Mouse (Mus musculus): ENCODE measurements around the gene Lrrc59. TPM values are rescaled to one million over a fixed set of nuclear protein-coding genes. Genes with fewer than 3 reads are reported as not detected.
A peak's percentile ranks its signal among the peaks of the same experiment; 100 is the strongest.

The Lrrc59 gene
- polyA plus RNA-seq, 1 experiment from 2014 or later: 251 TPM

DNA sequence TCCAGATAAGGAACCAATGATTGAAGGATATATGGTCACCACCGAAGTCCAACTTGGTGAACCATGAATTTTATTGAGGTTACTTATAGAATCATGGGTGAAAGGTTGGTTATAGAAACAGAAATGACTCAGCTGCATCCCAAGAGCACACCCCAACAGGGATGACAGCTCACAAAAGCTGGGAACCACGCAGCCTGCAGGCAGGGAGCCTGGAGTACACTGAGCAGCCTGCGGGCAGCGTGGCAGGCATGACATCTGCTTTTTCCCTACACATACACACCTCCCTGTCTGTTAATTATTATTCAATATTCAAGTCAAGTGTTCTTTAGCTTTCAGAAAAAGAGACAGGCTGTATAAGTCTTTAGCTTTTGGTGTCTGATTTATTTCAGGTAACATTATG, 15.0 kb upstream of the Lrrc59 start:
- Histone ChIP-seq H3K36me3 (no peaks in the 10 kb centered on the region), H3K27ac (no peak overlapping the region), H3K27me3 (ENCODE audit: insufficient read depth, poor library complexity, severe bottlenecking) (peaks cover 7% of the 10 kb centered on the region; the same call in 1 of the 2 replicates), H3K9me3 (no peaks in the 10 kb centered on the region), H3K4me3 (no peak overlapping the region), H3K4me1 (no peaks in the 10 kb centered on the region)
- DNase-seq (ENCODE audit: low spot score): no peak
- WGBS: 79% methylated on average over 4 of the region's 4 CpGs

DNA sequence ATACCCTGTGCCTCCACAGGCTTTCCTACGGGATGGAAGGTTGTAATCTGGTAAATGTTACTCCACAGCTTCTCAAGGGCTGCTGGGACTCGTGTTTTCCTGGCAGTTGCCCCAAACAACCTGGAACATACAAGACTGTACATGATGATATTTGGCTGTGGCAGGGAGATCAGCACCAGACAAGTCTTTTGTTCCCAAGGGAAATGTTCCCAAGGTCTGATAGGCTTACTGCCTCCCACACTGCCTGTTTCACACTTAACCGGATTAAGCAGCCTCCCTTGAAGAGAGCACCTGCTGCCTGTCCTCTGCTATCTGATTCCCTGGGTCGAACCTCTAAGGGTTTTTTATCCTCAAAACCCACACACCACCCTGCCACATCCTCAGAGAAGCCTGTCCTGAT, 14.1 kb upstream of the Lrrc59 start:
- H3K36me3 ChIP-seq: no peaks in the 10 kb centered on the region
- H3K9me3 ChIP-seq: no peaks in the 10 kb centered on the region
- no peak overlapping the region for H3K27ac ChIP-seq
- H3K27me3 ChIP-seq (ENCODE audit: insufficient read depth, poor library complexity, severe bottlenecking): peaks cover 7% of the 10 kb centered on the region; the same call in 1 of the 2 replicates
- no peaks in the 10 kb centered on the region for H3K4me1 ChIP-seq
- no peak overlapping the region for H3K4me3 ChIP-seq
- no peak for DNase-seq (ENCODE audit: low spot score)
- WGBS: 13% methylated on average over 4 of the region's 4 CpGs

DNA sequence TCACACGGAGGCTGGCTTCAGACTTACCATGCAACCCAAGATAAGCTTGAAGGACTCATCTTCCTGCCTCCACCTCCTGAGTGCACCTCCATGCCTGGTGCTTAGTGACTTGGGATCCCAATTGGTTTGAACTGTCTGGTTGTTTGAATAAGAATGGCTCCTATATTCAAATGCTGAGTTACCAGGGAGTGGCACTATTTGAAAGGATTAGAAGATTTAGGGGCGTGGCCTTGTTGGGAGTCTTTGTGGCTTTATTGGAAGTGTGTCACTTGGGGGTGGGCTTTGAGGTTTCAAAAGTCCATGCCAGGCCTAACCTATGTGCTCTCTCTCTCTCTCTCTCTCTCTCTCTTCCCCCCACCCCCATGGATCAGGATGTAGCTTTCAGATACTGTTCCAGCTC, 11.9 kb upstream of the Lrrc59 start:
- no peaks in the 10 kb centered on the region for H3K36me3 ChIP-seq
- H3K4me1 ChIP-seq: no peaks in the 10 kb centered on the region
- H3K9me3 ChIP-seq: no peaks in the 10 kb centered on the region
- DNase-seq (ENCODE audit: low spot score): no peak
- WGBS: 81% methylated on average over 2 of the region's 2 CpGs
- peaks cover 7% of the 10 kb centered on the region; the same call in 1 of the 2 replicates for H3K27me3 ChIP-seq (ENCODE audit: insufficient read depth, poor library complexity, severe bottlenecking)
- no peak overlapping the region for H3K4me3 ChIP-seq
- H3K27ac ChIP-seq: no peak overlapping the region

DNA sequence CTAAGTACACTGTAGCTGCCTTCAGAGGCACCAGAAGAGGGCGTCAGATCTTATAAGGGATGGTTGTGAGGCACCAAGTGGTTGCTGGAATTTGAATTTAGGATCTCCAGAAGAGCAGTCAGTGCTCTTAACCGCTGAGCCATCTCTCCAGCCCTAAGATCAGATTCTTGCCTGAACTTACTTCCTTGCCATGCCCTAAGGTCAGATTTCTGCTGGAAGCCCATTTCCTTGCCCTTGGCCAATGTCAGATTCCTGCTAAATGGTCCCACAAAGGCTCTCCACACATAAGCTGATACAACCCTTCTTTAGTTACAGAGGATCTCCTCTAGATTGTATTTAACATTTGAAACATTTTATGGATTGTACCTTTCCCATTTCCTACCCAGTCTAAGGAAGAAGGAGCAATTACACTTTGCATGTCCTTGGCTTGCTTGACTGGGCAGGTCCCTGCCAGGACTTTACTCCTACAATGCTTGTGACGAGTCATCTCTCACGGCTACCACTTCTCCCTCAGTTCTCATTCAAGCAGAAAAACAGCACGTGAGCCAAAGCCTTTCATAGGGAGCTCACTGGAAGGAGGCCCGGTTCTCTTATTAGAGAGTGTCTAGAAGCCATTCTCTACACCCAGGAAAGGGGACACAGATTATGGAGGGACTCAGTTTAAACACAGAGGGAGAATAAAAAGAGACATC, 8.7 kb upstream of the Lrrc59 start:
- Histone ChIP-seq H3K4me1 (no peaks in the 10 kb centered on the region), H3K9me3 (no peaks in the 10 kb centered on the region), H3K27me3 (ENCODE audit: insufficient read depth, poor library complexity, severe bottlenecking) (no peaks in the 10 kb centered on the region), H3K27ac (no peak overlapping the region), H3K36me3 (no peaks in the 10 kb centered on the region), H3K4me3 (no peak overlapping the region)
- WGBS: 64% methylated on average over 6 of the region's 6 CpGs
- no peak for DNase-seq (ENCODE audit: low spot score)

DNA sequence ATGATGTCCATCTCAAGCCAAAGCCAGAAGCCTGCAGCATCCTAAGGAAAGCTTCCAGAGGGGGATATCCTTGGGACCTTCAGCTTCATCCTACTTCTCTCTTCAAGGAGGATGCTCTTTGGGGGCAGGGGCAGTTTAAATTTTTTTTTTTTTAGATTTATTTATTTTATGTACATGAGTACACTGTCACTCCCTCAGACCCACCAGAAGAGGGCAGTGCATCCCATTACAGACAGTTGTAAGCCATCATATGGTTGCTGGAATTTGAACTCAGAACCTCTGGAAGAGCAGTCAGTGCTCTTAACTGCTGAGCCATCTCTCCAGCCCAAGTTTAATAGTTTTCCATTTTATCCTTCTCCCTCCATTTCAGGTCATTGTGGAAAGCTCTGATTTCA, 8.1 kb upstream of the Lrrc59 start:
- Histone ChIP-seq H3K4me1 (no peaks in the 10 kb centered on the region), H3K4me3 (no peak overlapping the region), H3K27ac (no peak overlapping the region), H3K27me3 (ENCODE audit: insufficient read depth, poor library complexity, severe bottlenecking) (no peaks in the 10 kb centered on the region), H3K36me3 (no peaks in the 10 kb centered on the region), H3K9me3 (no peaks in the 10 kb centered on the region)
- no peak for DNase-seq (ENCODE audit: low spot score)

DNA sequence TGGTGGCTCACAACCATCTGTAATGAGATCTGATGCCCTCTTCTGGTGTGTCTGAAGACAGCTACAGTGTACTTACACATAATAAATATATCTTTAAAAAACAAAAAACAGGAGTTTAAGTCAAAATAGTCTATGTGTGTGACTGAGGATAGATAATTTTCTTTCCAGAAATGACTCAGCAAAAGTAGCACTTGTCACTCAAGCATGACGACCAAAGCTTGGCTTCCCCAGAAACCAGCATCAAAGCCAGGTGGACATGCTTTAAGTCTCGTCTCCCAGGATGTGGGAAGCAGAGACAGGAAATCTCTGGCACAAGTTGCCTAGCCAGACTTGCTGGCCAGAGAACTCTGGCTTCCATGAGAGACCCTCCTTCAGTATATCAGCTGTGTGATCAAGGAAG, 7.4 kb upstream of the Lrrc59 start:
- 72% methylated on average over 2 of the region's 2 CpGs for WGBS
- Histone ChIP-seq H3K27me3 (ENCODE audit: insufficient read depth, poor library complexity, severe bottlenecking) (no peaks in the 10 kb centered on the region), H3K27ac (no peak overlapping the region), H3K4me1 (no peaks in the 10 kb centered on the region), H3K9me3 (no peaks in the 10 kb centered on the region), H3K4me3 (no peak overlapping the region), H3K36me3 (no peaks in the 10 kb centered on the region)
- DNase-seq (ENCODE audit: low spot score): no peak

DNA sequence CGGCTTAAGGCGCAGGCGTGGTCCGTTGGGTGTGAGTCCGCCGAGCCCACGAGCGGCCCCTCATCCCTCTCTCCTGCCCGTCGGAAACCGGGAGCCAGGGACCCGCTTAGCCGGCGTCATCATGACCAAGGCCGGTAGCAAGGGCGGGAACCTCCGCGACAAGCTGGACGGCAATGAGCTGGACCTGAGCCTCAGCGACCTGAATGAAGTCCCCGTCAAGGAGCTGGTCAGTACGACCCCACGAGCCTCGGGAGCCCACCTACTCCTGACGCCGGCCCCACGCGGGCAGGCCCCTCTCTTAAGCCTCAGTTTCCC, 274 bp downstream of the Lrrc59 start:
- no peak for DNase-seq (ENCODE audit: low spot score)
- 0% methylated on average over 28 of the region's 28 CpGs for WGBS
- peak overlapping the region; percentile 92 for H3K27ac ChIP-seq
- no peaks in the 10 kb centered on the region for H3K9me3 ChIP-seq
- H3K4me1 ChIP-seq: peaks cover 7% of the 10 kb centered on the region; the same call in 1 of the 2 replicates
- peak overlapping the region; percentile 98 for H3K4me3 ChIP-seq
- H3K27me3 ChIP-seq (ENCODE audit: insufficient read depth, poor library complexity, severe bottlenecking): no peaks in the 10 kb centered on the region
- H3K36me3 ChIP-seq: peaks cover 37% of the 10 kb centered on the region

DNA sequence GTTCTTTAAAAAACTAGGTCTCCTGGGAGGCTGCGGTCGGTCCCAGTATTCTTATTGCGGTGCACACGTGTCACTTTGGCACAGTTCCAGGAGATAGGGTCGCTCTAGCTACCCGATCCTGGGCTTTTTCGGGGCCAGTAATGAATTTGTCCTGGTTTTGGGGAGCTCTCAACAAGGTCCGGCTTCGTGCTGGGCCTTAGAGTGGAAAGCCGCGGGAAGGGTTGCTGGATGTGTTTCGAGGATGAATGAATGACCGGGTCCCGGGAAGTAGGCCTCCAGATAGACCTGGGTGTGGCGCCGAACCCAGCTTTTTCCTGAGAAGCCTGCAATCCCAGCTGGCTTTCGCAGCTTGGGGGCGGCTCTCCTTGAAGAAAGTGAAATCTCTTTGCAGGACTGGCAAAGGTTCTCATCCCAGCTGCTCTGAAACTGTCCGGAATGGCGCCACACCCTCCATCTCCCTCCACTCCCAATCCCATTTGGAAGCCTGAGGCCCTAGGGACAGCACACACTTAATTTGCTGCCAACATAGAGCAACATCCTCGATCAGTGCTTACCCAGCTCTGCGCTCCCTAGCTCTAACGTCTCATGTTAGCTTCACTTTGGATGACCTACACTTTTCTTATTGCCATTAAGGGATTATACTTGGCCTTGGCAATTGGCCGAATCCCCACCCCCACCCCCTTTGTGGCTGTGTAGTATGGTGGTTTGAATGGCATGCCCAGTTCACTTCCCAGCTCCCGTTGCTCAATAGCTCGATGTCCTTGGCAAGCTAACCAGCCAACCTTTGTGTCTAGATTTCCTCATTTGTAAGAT, 838 bp downstream of the Lrrc59 start:
- 13% methylated on average over 26 of the region's 26 CpGs for WGBS

DNA sequence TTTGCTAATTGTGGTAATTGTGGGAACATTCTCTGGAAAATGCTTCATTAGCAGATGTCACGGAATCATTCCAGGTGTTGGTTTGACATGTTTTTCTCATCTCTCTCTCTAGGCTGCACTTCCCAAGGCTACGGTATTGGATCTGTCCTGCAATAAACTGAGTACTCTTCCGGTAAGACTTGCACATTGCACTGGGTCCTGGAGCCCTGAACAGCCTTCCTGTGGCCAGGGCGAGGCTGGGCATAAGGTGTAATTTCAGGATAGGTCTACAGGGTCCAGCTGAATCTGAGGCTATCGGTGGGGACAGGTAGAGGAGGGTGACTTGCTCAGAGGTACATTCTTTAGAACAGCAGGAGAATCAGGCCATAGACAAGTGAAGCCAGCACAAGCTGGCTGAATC, 2.4 kb downstream of the Lrrc59 start:
- Histone ChIP-seq H3K9me3 (no peaks in the 10 kb centered on the region), H3K27me3 (ENCODE audit: insufficient read depth, poor library complexity, severe bottlenecking) (no peaks in the 10 kb centered on the region), H3K4me1 (peaks cover 7% of the 10 kb centered on the region; the same call in 1 of the 2 replicates), H3K4me3 (no peak overlapping the region), H3K27ac (no peak overlapping the region), H3K36me3 (peaks cover 58% of the 10 kb centered on the region)
- no peak for DNase-seq (ENCODE audit: low spot score)
- WGBS: 94% methylated on average over 5 of the region's 5 CpGs

More for the DNA sequence above, 838 bp downstream of the Lrrc59 start:
- no peaks in the 10 kb centered on the region for H3K9me3 ChIP-seq
- DNase-seq (ENCODE audit: low spot score): no peak
- H3K4me3 ChIP-seq: peak overlapping the region; percentile 98
- peak overlapping the region; percentile 92 for H3K27ac ChIP-seq
- no peaks in the 10 kb centered on the region for H3K27me3 ChIP-seq (ENCODE audit: insufficient read depth, poor library complexity, severe bottlenecking)
- peaks cover 42% of the 10 kb centered on the region for H3K36me3 ChIP-seq
- peaks cover 7% of the 10 kb centered on the region; the same call in 1 of the 2 replicates for H3K4me1 ChIP-seq

DNA sequence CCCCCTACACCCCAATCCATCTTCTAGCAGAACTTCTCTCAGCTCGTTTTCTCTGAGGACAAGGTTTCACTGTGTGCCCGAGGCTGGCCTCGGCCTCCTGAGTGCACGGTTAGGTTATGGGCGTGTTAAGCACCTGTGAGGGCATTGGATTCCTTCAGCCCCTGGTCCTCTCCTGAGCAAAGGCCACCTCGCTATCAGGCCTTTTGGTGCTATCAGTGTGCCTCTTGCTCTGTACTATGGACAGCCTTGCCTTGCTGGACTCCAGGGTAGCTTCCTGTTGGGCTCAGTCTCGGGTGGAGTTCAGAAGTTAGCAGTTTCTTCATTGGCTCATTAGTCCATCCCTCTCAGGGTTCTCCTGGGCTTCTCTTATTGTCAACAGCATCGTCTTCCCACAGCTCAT, 3.4 kb downstream of the Lrrc59 start:
- peaks cover 68% of the 10 kb centered on the region for H3K36me3 ChIP-seq
- no peaks in the 10 kb centered on the region for H3K27me3 ChIP-seq (ENCODE audit: insufficient read depth, poor library complexity, severe bottlenecking)
- WGBS: 87% methylated on average over 8 of the region's 8 CpGs

DNA sequence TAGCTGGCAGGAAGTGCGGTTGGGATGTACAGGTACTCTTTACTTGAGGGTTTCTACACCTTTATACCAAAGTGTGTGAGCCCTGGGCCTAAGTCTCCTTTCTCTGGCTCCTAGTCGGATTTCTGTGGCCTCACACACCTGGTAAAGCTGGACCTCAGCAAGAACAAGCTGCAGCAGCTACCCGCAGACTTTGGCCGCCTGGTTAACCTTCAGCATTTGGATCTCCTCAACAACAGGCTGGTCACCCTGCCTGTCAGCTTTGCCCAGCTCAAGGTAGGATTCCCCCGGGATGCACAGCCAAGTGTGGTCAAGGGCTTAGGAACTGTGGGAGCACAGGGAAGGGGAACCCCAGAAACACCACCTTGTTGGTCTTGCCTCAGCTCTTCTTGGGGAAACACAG, 4.9 kb downstream of the Lrrc59 start:
- H3K4me3 ChIP-seq: no peak overlapping the region
- peaks cover 7% of the 10 kb centered on the region; the same call in 1 of the 2 replicates for H3K4me1 ChIP-seq
- 93% methylated on average over 5 of the region's 5 CpGs for WGBS
- no peak for DNase-seq (ENCODE audit: low spot score)
- no peaks in the 10 kb centered on the region for H3K27me3 ChIP-seq (ENCODE audit: insufficient read depth, poor library complexity, severe bottlenecking)
- no peak overlapping the region for H3K27ac ChIP-seq
- H3K9me3 ChIP-seq: no peaks in the 10 kb centered on the region
- peaks cover 83% of the 10 kb centered on the region for H3K36me3 ChIP-seq

More for the DNA sequence above, 3.4 kb downstream of the Lrrc59 start:
- Histone ChIP-seq H3K4me3 (no peak overlapping the region), H3K9me3 (no peaks in the 10 kb centered on the region), H3K27ac (no peak overlapping the region), H3K4me1 (peaks cover 7% of the 10 kb centered on the region; the same call in 1 of the 2 replicates)
- DNase-seq (ENCODE audit: low spot score): no peak

DNA sequence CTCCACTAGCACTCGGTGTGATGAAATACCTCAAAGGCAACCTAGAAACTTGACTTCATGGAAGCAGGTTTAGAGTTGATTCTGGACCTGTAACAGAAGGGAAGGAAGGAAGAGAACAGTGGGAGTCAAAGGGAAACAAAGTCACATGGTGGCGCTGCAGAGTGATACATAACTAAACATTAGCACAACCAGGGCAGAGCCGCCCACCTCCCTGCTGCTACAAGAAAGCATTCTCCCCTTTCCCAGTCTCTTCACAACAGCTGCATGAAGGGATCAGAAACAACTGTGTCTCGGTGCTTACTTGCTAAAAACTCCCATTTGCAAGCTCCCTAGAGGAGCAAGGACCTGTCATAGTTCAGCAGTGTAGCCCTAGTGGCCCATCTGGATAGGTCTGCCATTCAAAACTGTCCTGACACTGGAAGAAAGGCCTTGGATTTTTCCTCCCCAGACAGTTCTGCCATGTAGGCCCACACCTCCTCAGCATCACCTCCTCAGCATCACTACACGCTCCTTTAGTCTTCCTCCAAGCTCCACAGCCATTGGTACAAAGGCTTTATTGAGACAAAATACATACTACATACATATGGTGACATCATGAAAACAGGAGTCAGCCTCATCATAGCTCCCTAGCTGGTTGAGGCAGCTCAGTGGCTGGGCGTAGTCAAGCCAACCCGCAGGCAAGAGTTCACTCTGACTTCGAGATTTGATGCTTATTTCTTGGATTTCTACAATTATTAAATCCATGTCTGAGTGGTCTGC, 15.1 kb downstream of the Lrrc59 start:
- Histone ChIP-seq H3K4me1 (no peaks in the 10 kb centered on the region), H3K27me3 (ENCODE audit: insufficient read depth, poor library complexity, severe bottlenecking) (no peaks in the 10 kb centered on the region), H3K27ac (no peak overlapping the region), H3K36me3 (peaks cover 91% of the 10 kb centered on the region), H3K4me3 (no peak overlapping the region), H3K9me3 (no peaks in the 10 kb centered on the region)
- DNase-seq (ENCODE audit: low spot score): no peak
- 86% methylated on average over 8 of the region's 8 CpGs for WGBS

DNA sequence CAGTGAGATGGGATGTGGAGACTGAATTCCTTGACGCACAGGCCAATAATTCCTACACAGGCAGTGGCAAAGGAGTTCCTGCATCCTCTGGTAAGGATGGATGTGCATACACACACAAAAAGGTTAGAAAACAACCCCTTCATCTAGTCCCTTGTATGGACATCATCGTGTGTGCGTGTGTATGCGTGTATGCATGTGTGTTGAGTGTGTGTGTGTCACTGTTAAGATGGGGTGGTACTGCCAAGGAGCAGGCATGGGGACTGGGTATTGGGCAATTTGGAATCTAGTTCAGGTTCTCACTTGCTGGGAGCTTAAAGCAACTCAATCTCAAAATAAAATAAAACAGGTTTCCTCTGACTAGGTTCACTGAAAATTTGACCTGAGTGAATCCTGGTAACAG, 16.9 kb downstream of the Lrrc59 start:
- Histone ChIP-seq H3K27me3 (ENCODE audit: insufficient read depth, poor library complexity, severe bottlenecking) (no peaks in the 10 kb centered on the region), H3K27ac (no peak overlapping the region), H3K36me3 (peaks cover 88% of the 10 kb centered on the region), H3K4me1 (no peaks in the 10 kb centered on the region), H3K4me3 (no peak overlapping the region), H3K9me3 (no peaks in the 10 kb centered on the region)
- 95% methylated on average over 4 of the region's 4 CpGs for WGBS
- DNase-seq (ENCODE audit: low spot score): no peak
